Mouse (Mus musculus) kidney, embryonic 14.5 days (tissue): ENCODE data around the gene Il2ra. TPM values are rescaled to one million over a fixed set of nuclear protein-coding genes. Genes with fewer than 3 reads are reported as not detected.
"Not testable (repeated sequence)": the region's sequence is repeated elsewhere in the genome, so short reads cannot be mapped to it uniquely, and the experiment has no call there.

Experiments used
- ATAC-seq: fragments of 200-750 bp; cut with Nextera tagmentation; 2 replicates; pipeline ENCODE4 v1.8.0; 2017; ENCODE audit warnings: moderate number of reproducible peaks, mild to moderate bottlenecking, moderate TSS enrichment, moderate library complexity; ENCODE audit not compliant: low FRiP score, low TSS enrichment
- H3K27ac ChIP-seq: fragments of 300-500 bp; sonication (generic); 2 replicates; pipeline ENCODE4 v1.5.1; 2014; ENCODE audit warnings: low read depth, mild to moderate bottlenecking, low read length, moderate library complexity, mixed read lengths
- H3K27me3 ChIP-seq: fragments of 300-500 bp; sonication (generic); 2 replicates; pipeline ENCODE4 v1.6.1; 2014; ENCODE audit warnings: mild to moderate bottlenecking, low read length; ENCODE audit not compliant: control insufficient read depth, insufficient read depth
- H3K36me3 ChIP-seq: fragments of 300-500 bp; sonication (generic); 2 replicates; pipeline ENCODE4 v1.6.1; 2014; ENCODE audit warnings: low read length, mixed read lengths; ENCODE audit not compliant: control insufficient read depth, insufficient read depth
- H3K4me1 ChIP-seq: fragments of 300-500 bp; sonication (generic); 2 replicates; pipeline ENCODE4 v1.6.1; 2014; ENCODE audit warnings: low read length, mixed read lengths; ENCODE audit not compliant: control insufficient read depth, insufficient read depth
- H3K4me2 ChIP-seq: fragments of 300-500 bp; sonication (generic); replicated peaks from 2 replicates; pipeline ENCODE4 v1.6.1; 2014; ENCODE audit warnings: low read depth, mild to moderate bottlenecking, low read length
- H3K4me3 ChIP-seq: fragments of 300-500 bp; sonication (generic); 2 replicates; pipeline ENCODE4 v1.5.1; 2014; ENCODE audit warnings: mild to moderate bottlenecking, low read length
- H3K9ac ChIP-seq: fragments of 300-500 bp; sonication (generic); 2 replicates; pipeline ENCODE4 v1.6.1; 2014; ENCODE audit warnings: low read depth, mild to moderate bottlenecking, low read length, moderate library complexity
- H3K9me3 ChIP-seq: fragments of 300-500 bp; sonication (generic); 2 replicates; pipeline ENCODE4 v1.6.1; 2016; ENCODE audit warnings: low read length; ENCODE audit not compliant: control insufficient read depth
- WGBS: fragments of 180-500 bp; shearing (Covaris S2); extraction: QIAGEN DNeasy Blood & Tissue Kit; methylation state at CpG from one replicate; pipeline ENCODE4 v1.1.7; 2014; 5-methylcytosine and 5-hydroxymethylcytosine counted together
- polyA plus RNA-seq: library from polyadenylated mRNA; unstranded; fragments of >200 nt; fragmentation: Nextera tagmentation; extraction: Ambion mirVana; gene quantifications from 2 replicates; pipeline ENCODE4 v1.2.1, GENCODE M21; 2014

Gene Il2ra
- polyA plus RNA-seq, 1 experiment from 2014 or later = not detected

- WGBS = under 1% methylated on average over 35 of the region's 37 CpGs
- peak; percentile 73 for ATAC-seq
- no peak within 1 kb of the TSS for H3K27ac ChIP-seq
Observed at GRCm38 (mm10) chr2:11705201-11706025, 62.8 kb downstream of the Il2ra start, which contains the start of gene Il15ra. Gene Il15ra, plus strand, starts transcription at chr2:11705290.

GRCm38 (mm10) chr2:11706030-11706745, 63.6 kb downstream of the Il2ra start:
- Histone ChIP-seq H3K27me3 (peaks cover 12% of the 10 kb centered on the region; the same call in 1 of the 2 replicates), H3K4me1 (peaks cover 6% of the 10 kb centered on the region; the same call in 1 of the 2 replicates), H3K27ac (no peak overlapping the region), H3K9me3 (no peaks in the 10 kb centered on the region), H3K9ac (peak overlapping the region; percentile 24), H3K4me3 (peak overlapping the region; percentile 64), H3K36me3 (no peaks in the 10 kb centered on the region), H3K4me2 (peak overlapping the region; percentile 99)
- WGBS = 3% methylated on average over 28 of the region's 28 CpGs
- peak; percentile 60; the same call in 1 of the 2 replicates for ATAC-seq

More at GRCm38 (mm10) chr2:11705201-11706025, 62.8 kb downstream of the Il2ra start, which contains the start of gene Il15ra:
- Histone ChIP-seq H3K4me2 (peak within 1 kb of the TSS; percentile 99), H3K4me3 (peak within 1 kb of the TSS; percentile 64), H3K4me1 (peaks cover 6% of the 10 kb centered on the region; the same call in 1 of the 2 replicates), H3K36me3 (no peaks in the 10 kb centered on the region), H3K9me3 (no peaks in the 10 kb centered on the region), H3K9ac (peak within 1 kb of the TSS; percentile 24), H3K27me3 (peaks cover 12% of the 10 kb centered on the region; the same call in 1 of the 2 replicates)

GRCm38 (mm10) chr2:11706746-11707065, 64.1 kb downstream of the Il2ra start:
- H3K4me2 ChIP-seq = peak overlapping the region; percentile 99
- WGBS = 34% methylated on average over 6 of the region's 6 CpGs

GRCm38 (mm10) chr2:11708538-11708937, 65.9 kb downstream of the Il2ra start:
- H3K9ac ChIP-seq = no peak overlapping the region
- no peak overlapping the region for H3K4me3 ChIP-seq
- WGBS = 91% methylated on average over 5 of the region's 5 CpGs
- no peaks in the 10 kb centered on the region for H3K36me3 ChIP-seq
- H3K4me2 ChIP-seq = no peak overlapping the region
- peaks cover 6% of the 10 kb centered on the region; the same call in 1 of the 2 replicates for H3K4me1 ChIP-seq
- no peak for ATAC-seq
- H3K9me3 ChIP-seq = no peaks in the 10 kb centered on the region
- peaks cover 12% of the 10 kb centered on the region; the same call in 1 of the 2 replicates for H3K27me3 ChIP-seq
- no peak overlapping the region for H3K27ac ChIP-seq

More at GRCm38 (mm10) chr2:11706746-11707065, 64.1 kb downstream of the Il2ra start:
- no peaks in the 10 kb centered on the region for H3K36me3 ChIP-seq
- no peak overlapping the region for H3K9ac ChIP-seq
- peaks cover 6% of the 10 kb centered on the region; the same call in 1 of the 2 replicates for H3K4me1 ChIP-seq
- no peak overlapping the region for H3K27ac ChIP-seq
- H3K27me3 ChIP-seq = peaks cover 12% of the 10 kb centered on the region; the same call in 1 of the 2 replicates
- ATAC-seq = no peak
- no peaks in the 10 kb centered on the region for H3K9me3 ChIP-seq
- H3K4me3 ChIP-seq = no peak overlapping the region; the same call in 1 of the 2 replicates

GRCm38 (mm10) chr2:11710101-11710500, 67.5 kb downstream of the Il2ra start:
- not testable (repeated sequence) for H3K36me3 ChIP-seq, H3K4me3 ChIP-seq, H3K27ac ChIP-seq, H3K9ac ChIP-seq, H3K9me3 ChIP-seq, H3K4me1 ChIP-seq, H3K27me3 ChIP-seq, ATAC-seq, H3K4me2 ChIP-seq
- 55% methylated on average over 4 of the region's 4 CpGs for WGBS

- H3K9me3 ChIP-seq = no peaks in the 10 kb centered on the region
- H3K36me3 ChIP-seq = no peaks in the 10 kb centered on the region
- no peak for ATAC-seq
- H3K4me2 ChIP-seq = no peak overlapping the region
- WGBS = 77% methylated on average over 6 of the region's 6 CpGs
- H3K4me3 ChIP-seq = no peak overlapping the region
- H3K27me3 ChIP-seq = 0 out of 2 replicates have a peak, but pooled peaks cover 2% of the 10 kb centered on the region
- no peaks in the 10 kb centered on the region for H3K4me1 ChIP-seq
- H3K9ac ChIP-seq = no peak overlapping the region
- H3K27ac ChIP-seq = no peak overlapping the region
Observed at GRCm38 (mm10) chr2:11712483-11712990, 69.9 kb downstream of the Il2ra start.

DNA sequence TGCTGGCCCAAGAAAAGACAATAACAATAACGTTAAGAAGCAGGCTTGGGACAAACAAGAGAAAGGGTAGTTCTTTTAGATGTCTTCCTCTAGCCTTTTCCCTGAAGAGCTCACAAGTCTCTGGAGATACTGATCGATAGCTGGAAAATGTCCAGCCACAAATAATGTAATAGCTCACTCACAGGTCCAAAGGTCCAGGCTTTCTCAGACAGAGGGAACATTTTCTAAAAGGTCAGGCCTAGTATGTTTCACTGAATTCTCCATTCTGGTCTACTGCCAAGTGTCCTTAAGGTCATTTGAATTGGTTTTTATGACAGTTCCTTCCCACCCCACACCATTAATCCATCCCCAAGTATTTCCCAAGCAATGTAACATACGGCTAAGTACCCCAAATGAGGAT, 70.4 kb downstream of the Il2ra start:
- H3K4me1 ChIP-seq = no peaks in the 10 kb centered on the region
- H3K27ac ChIP-seq = no peak overlapping the region
- no peaks in the 10 kb centered on the region for H3K9me3 ChIP-seq
- H3K36me3 ChIP-seq = no peaks in the 10 kb centered on the region
- 65% methylated on average over 3 of the region's 3 CpGs for WGBS
- ATAC-seq = no peak
- no peak overlapping the region for H3K9ac ChIP-seq
- H3K4me3 ChIP-seq = no peak overlapping the region
- 0 out of 2 replicates have a peak, but pooled peaks cover 2% of the 10 kb centered on the region for H3K27me3 ChIP-seq
- no peak overlapping the region for H3K4me2 ChIP-seq

DNA sequence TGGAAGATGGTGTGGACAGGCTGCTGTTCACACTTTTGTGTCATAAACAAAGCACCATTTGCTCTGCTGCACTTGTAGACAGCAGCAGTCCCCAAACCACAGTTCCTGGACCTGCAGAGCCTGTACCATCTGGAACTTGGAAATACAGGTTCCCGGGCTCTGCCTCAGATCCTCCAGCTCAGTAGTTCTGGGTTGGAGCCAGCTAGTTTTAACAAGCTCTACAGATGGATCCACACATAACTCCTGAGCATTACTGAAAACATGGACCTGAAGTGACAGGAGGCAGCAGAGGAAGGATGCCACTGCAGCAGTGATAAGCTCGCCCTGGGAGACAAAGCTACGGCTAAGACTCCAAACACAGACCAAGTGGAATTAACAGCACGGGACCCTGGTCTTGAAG, 71.9 kb downstream of the Il2ra start:
- Histone ChIP-seq H3K4me3 (no peak overlapping the region), H3K9ac (no peak overlapping the region), H3K27me3 (no peaks in the 10 kb centered on the region), H3K4me2 (no peak overlapping the region), H3K9me3 (no peaks in the 10 kb centered on the region), H3K36me3 (no peaks in the 10 kb centered on the region), H3K27ac (no peak overlapping the region), H3K4me1 (no peaks in the 10 kb centered on the region)
- 81% methylated on average over 4 of the region's 4 CpGs for WGBS
- ATAC-seq = no peak
